8 mouse cellular contexts compared by ENCODE assay signal in the genomic region with DNA sequence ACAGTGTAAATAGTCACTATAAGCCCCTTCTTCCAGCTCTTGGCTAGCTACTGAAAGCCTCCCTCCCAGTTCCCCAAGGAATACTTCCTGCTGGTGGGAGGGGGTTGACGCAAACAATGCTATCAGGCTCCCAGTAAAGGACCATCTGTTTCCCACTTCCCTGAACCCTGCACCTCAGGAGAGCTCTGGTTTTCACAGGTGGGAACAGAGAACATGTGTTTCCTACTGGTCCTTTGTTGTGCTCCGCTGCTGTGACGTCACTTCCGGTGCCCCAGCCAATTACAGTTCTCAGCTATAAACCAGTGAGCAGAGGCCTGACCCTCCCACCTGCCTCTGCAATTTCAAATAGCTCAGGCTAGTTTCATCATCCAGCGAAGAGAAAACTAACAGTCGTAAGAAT. TPM values are rescaled to one million over a fixed set of nuclear protein-coding genes. Genes with fewer than 3 reads are reported as not detected.
DNase-seq lines count a peak whose midpoint lies in the region; ATAC-seq and TF ChIP-seq lines count a peak whose summit lies in the region.

A gene (minus strand): TSS at position 206 of the 400 bp plus-strand sequence.

- ATAC-seq in hindbrain, embryonic 13.5 days (ENCODE audit: low FRiP score), result peak; percentile 75
- ATAC-seq in liver, embryonic 11.5 days (replicated peaks; ENCODE audit: low FRiP score), result peak; percentile 54
- no peak for ATAC-seq in forebrain, embryonic 11.5 days (replicated peaks; ENCODE audit: low FRiP score)

- H3K27me3 ChIP-seq in hindbrain, embryonic 13.5 days, result no peaks in the 10 kb centered on the region
- no peaks in the 10 kb centered on the region for H3K27me3 ChIP-seq in liver, embryonic 11.5 days (replicated peaks; ENCODE audit: control insufficient read depth, insufficient read depth, low read length)
- no peaks in the 10 kb centered on the region for H3K27me3 ChIP-seq in thymus, adult 2 months (ENCODE audit: control insufficient read depth, insufficient read depth, low read length)
- no peaks in the 10 kb centered on the region for H3K27me3 ChIP-seq in forebrain, embryonic 11.5 days (ENCODE audit: control insufficient read depth, insufficient read depth, low read length)

- TF ChIP-seq CTCF in thymus, adult 2 months (IDR thresholded peaks at IDR 0.05; ENCODE audit: borderline replicate concordance, control insufficient read depth, extremely low read depth, insufficient read depth, low read length, poor library complexity), result no peak

- no peaks in the 10 kb centered on the region for H3K9me3 ChIP-seq in hindbrain, embryonic 13.5 days
- no peaks in the 10 kb centered on the region for H3K9me3 ChIP-seq in liver, embryonic 11.5 days (ENCODE audit: control insufficient read depth, low read length)
- no peaks in the 10 kb centered on the region for H3K9me3 ChIP-seq in forebrain, embryonic 11.5 days (ENCODE audit: control insufficient read depth, low read length)

- H3K4me3 ChIP-seq in hindbrain, embryonic 13.5 days, result no peak within 1 kb of the TSS
- H3K4me3 ChIP-seq in liver, embryonic 11.5 days (ENCODE audit: low read depth, low read length), result no peak within 1 kb of the TSS
- H3K4me3 ChIP-seq in thymus, adult 2 months (ENCODE audit: control insufficient read depth, insufficient read depth, low read length), result no peak within 1 kb of the TSS
- H3K4me3 ChIP-seq in forebrain, embryonic 11.5 days (ENCODE audit: low read depth, low read length), result no peak within 1 kb of the TSS

- WGBS in hindbrain, embryonic 13.5 days, result 79% methylated on average over 6 of the region's 6 CpGs
- 45% methylated on average over 6 of the region's 6 CpGs for WGBS in liver, embryonic 11.5 days
- WGBS in thymus, adult 2 months, result 56% methylated on average over 6 of the region's 6 CpGs
- WGBS in forebrain, embryonic 11.5 days, result 87% methylated on average over 6 of the region's 6 CpGs

- H3K9ac ChIP-seq in hindbrain, embryonic 13.5 days, result no peak within 1 kb of the TSS
- no peak within 1 kb of the TSS for H3K9ac ChIP-seq in liver, embryonic 11.5 days (ENCODE audit: low read depth, low read length)
- H3K9ac ChIP-seq in forebrain, embryonic 11.5 days (ENCODE audit: low read length), result no peak within 1 kb of the TSS

- peaks cover 7% of the 10 kb centered on the region; the same call in 1 of the 2 replicates for H3K4me1 ChIP-seq in hindbrain, embryonic 13.5 days (replicated peaks)
- H3K4me1 ChIP-seq in liver, embryonic 11.5 days (replicated peaks; ENCODE audit: control insufficient read depth, insufficient read depth, low read length), result no peaks in the 10 kb centered on the region
- H3K4me1 ChIP-seq in thymus, adult 2 months (replicated peaks; ENCODE audit: control insufficient read depth, insufficient read depth, low read length), result peaks cover 15% of the 10 kb centered on the region
- no peaks in the 10 kb centered on the region for H3K4me1 ChIP-seq in forebrain, embryonic 11.5 days (replicated peaks; ENCODE audit: control insufficient read depth, insufficient read depth, low read length)

- no peak within 1 kb of the TSS for H3K4me2 ChIP-seq in hindbrain, embryonic 13.5 days
- H3K4me2 ChIP-seq in liver, embryonic 11.5 days, result no peak within 1 kb of the TSS
- H3K4me2 ChIP-seq in forebrain, embryonic 11.5 days (ENCODE audit: low read depth, low read length, severe bottlenecking), result no peak within 1 kb of the TSS

- H3K27ac ChIP-seq in hindbrain, embryonic 13.5 days, result no peak within 1 kb of the TSS
- no peak within 1 kb of the TSS for H3K27ac ChIP-seq in liver, embryonic 11.5 days (ENCODE audit: low read depth, low read length)
- H3K27ac ChIP-seq in thymus, adult 2 months (ENCODE audit: control insufficient read depth, insufficient read depth, low read length), result 0 out of 2 replicates have a peak within 1 kb of the TSS, but pooled peaks have one; percentile 29
- no peak within 1 kb of the TSS for H3K27ac ChIP-seq in forebrain, embryonic 11.5 days (ENCODE audit: low read depth, low read length)

- peak; percentile 29 for DNase-seq in adrenal gland, postnatal 10 days
- DNase-seq in adrenal gland, adult 18-20 months (ENCODE audit: low spot score in 2 of 2), result no peak
- peak; percentile 59 for DNase-seq in forelimb bud, embryonic 11.5 days (ENCODE audit: low read depth, low spot score)
- DNase-seq in liver, embryonic 11.5 days (ENCODE audit: low spot score), result no peak
- DNase-seq in thymus, adult 2 months, result peak; percentile 30
- DNase-seq in forebrain, embryonic 11.5 days (ENCODE audit: low spot score), result no peak
- no peak for DNase-seq in layer of hippocampus, adult 8-10 months (ENCODE audit: low spot score in 2 of 2)

- H3K36me3 ChIP-seq in hindbrain, embryonic 13.5 days, result no peaks in the 10 kb centered on the region
- no peaks in the 10 kb centered on the region for H3K36me3 ChIP-seq in liver, embryonic 11.5 days (ENCODE audit: control insufficient read depth, insufficient read depth, low read length)
- no peaks in the 10 kb centered on the region for H3K36me3 ChIP-seq in thymus, adult 2 months (ENCODE audit: control insufficient read depth, insufficient read depth, low read length)
- no peaks in the 10 kb centered on the region for H3K36me3 ChIP-seq in forebrain, embryonic 11.5 days (ENCODE audit: control insufficient read depth, insufficient read depth, low read length)

- TF ChIP-seq POLR2A in thymus, adult 2 months (IDR thresholded peaks at IDR 0.05; ENCODE audit: control insufficient read depth, extremely low read depth, insufficient read depth, low read length, poor library complexity), result no peak

RNA-seq across cellular contexts. Expression of the gene that starts here (rescaled TPM):
- total RNA-seq in adrenal gland, postnatal 10 days (2021), result 1 to 10 TPM; 1.7 to 3.5 TPM
- under 1 TPM; 0.38 to 0.40 TPM for total RNA-seq in adrenal gland, adult 18-20 months (2021)
- polyA plus RNA-seq in hindbrain, embryonic 13.5 days (2015; fragmentation: Nextera tagmentation; extraction: Ambion mirVana), result 0.54 and 0.64 TPM in 2 replicates
- 0.08 TPM in 1 of 2 replicates, not detected in the other for polyA plus RNA-seq in liver, embryonic 11.5 days (2014; fragmentation: Nextera tagmentation; extraction: Ambion mirVana)
- 0.20 and 0.39 TPM in 2 replicates for polyA plus RNA-seq in thymus, adult 2 months (2012; rRNA removed)
- 0.48 and 0.72 TPM in 2 replicates for polyA plus RNA-seq in forebrain, embryonic 11.5 days (2014; fragmentation: Nextera tagmentation; extraction: Ambion mirVana)
- total RNA-seq in layer of hippocampus, adult 8-10 months (2022), result under 1 TPM in 1 of 4 experiments, not detected in 3; 0.11 TPM

Comparison
In these comparisons a context has a peak if more than half of its experiments do, and no peak if none do; other contexts are left out.
1. DNase-seq: peak in adrenal gland, postnatal 10 days (single experiment) and forelimb bud, embryonic 11.5 days (single experiment); none in adrenal gland, adult 18-20 months (0 of 2), liver, embryonic 11.5 days (single experiment), forebrain, embryonic 11.5 days (single experiment) and layer of hippocampus, adult 8-10 months (0 of 2).
2. Peak in ATAC-seq in hindbrain, embryonic 13.5 days; RNA of the gene not detected or under 1 TPM.
3. Peak in ATAC-seq in liver, embryonic 11.5 days; RNA of the gene not detected or under 1 TPM.
4. Peak in DNase-seq and H3K27ac ChIP-seq in thymus, adult 2 months; RNA of the gene not detected or under 1 TPM.